ENCODE assay signal across 21 mouse cellular contexts in the genomic region with DNA sequence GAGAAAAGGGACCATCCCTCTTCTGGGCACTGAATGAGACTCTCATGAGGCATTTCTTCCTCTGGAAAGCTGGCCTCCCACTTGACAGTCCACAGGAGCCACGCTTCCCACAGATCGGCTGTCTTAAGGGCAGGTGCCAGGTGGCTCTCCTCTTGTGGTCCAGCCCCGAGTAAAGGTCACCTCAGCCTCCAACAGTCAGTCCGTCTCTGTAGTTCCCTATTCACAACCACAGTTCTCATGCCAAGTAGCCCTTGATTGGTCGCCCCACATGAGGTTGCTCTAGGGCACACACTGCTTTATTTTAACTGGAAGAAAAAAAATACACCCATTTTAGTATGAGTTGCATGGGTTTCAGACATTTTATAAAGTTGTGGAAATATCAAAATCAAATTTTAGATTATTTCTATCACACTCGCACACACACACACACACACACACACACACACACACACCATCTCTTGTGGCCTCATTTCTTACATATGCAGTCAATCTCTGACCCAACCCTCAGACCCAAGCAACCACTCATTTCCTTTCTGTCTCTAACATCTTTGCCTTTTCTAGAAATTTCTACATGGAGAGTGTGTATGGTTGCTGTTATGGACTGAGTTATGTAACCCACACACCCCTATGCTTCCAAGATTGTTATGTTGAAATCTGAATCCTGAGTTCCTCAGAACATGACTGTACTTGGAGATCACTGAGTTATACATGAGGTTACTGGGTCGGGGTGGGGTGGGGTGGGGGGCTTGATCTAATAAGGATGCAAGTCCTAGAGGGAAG. TPM values are rescaled to one million over a fixed set of nuclear protein-coding genes. Genes with fewer than 3 reads are reported as not detected.
"Had no signal": no experiment of that assay in that cellular context is flagged by ENCODE, and none has a peak within 500 bp of the region (broad histone marks: within the 10 kb centered on the region; RNA-seq: fewer than 3 reads in every experiment).

No protein-coding gene starts in this region.

- ATAC-seq: liver, postnatal 0 days; midbrain, embryonic 15.5 days had no signal

- H3K4me2 ChIP-seq: limb, embryonic 13.5 days; lung, embryonic 14.5 days; midbrain, embryonic 12.5 days; midbrain, embryonic 15.5 days; neural tube, embryonic 13.5 days had no signal

- H3K9me3 ChIP-seq: limb, embryonic 13.5 days; midbrain, embryonic 15.5 days; neural tube, embryonic 13.5 days had no signal

- DNase-seq: kidney, adult 18-20 months; kidney, adult 9 months; kidney, postnatal 25 days; layer of hippocampus, adult 9-11 months; liver; liver, postnatal 0 days; lung, embryonic 14.5 days; lung, postnatal 14 days; lung, postnatal 4 days; retina, postnatal 1 day; right cerebral cortex, postnatal 25 days; thymus, postnatal 25 days had no signal

- H3K9ac ChIP-seq: limb, embryonic 13.5 days; liver, embryonic 14.5 days; liver, postnatal 0 days; lung, embryonic 14.5 days; midbrain, embryonic 12.5 days; midbrain, embryonic 15.5 days; neural tube, embryonic 13.5 days had no signal

- H3K27me3 ChIP-seq: limb, embryonic 13.5 days; midbrain, embryonic 12.5 days; midbrain, embryonic 15.5 days; neural tube, embryonic 13.5 days had no signal

- H3K4me3 ChIP-seq: layer of hippocampus, adult 2 months; limb, embryonic 10.5 days; limb, embryonic 13.5 days; midbrain, embryonic 12.5 days; midbrain, embryonic 15.5 days; neural tube, embryonic 13.5 days had no signal

- H3K36me3 ChIP-seq: limb, embryonic 10.5 days; limb, embryonic 13.5 days; midbrain, embryonic 12.5 days; midbrain, embryonic 15.5 days; neural tube, embryonic 13.5 days had no signal

- H3K4me1 ChIP-seq: limb, embryonic 13.5 days; midbrain, embryonic 12.5 days; midbrain, embryonic 15.5 days; neural tube, embryonic 13.5 days had no signal

- H3K27ac ChIP-seq: kidney, postnatal 0 days; layer of hippocampus, adult 2 months; limb, embryonic 10.5 days; limb, embryonic 13.5 days; liver, embryonic 14.5 days; midbrain, embryonic 12.5 days; midbrain, embryonic 15.5 days; neural tube, embryonic 13.5 days had no signal

RNA-seq across cellular contexts. Expression of a gene that starts 47.9 kb away (rescaled TPM):
- total RNA-seq: left cerebral cortex, postnatal 25 days had no signal
